Mouse (Mus musculus): ENCODE measurements around the gene Npy1r.

DNA sequence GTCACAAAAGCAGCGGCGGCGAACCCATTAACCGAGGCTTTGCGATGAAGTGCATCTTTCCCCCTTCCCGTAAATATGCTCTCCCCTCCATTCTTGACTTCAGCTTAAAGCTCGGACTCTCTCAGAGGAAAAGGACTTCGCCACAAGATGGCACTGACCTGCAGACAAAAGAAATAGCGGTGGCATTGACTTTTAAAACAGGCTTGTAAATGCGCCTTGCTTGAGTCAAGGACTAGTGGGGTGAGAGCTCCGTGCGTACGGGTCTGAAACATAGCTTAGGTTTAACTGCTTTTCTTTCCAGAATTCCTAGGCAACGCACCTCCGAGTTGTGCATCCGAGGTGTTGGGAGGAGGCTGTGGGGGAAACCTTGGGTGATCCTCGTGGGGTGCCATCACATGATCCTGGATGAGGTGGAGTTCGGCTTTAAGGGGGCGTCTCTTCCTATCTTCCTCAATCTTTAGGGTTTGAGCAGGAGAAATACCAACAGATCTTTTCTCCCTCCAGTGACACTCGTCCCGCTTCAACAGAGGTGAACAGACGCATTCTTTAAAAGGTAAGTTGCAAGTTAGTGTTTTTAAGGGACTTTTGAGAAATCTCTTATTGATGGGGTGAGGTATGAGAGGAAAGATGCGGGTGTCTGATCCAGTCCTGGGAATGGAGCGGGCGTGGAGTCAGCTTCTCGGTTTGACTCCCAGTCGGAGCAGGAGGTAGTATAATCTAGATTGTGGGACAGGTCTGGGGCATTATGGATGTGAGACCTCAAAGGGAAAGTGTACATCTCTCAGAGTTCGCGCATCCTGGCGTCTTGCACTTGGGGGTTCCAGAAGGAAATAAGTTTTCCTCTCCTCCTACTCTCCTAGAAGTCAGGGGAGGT is at the start of gene Npy1r:
- no peak for TF ChIP-seq POLR2A (IDR thresholded peaks at IDR 0.05; ENCODE audit: control insufficient read depth, low read depth, low read length)
- no peak for TF ChIP-seq CTCF (IDR thresholded peaks at IDR 0.05; ENCODE audit: control insufficient read depth, insufficient read depth, insufficient replicate concordance, low read depth, low read length)
